Mouse (Mus musculus) bone marrow macrophage, adult 2 months (primary cell): ENCODE results near the gene Adcy6. TPM values are rescaled to one million over a fixed set of nuclear protein-coding genes. Genes with fewer than 3 reads are reported as not detected.

Source experiments
- H3K27ac ChIP-seq: 2 replicates; pipeline ENCODE4 v1.5.1; 2012; ENCODE audit warnings: low read depth, low read length; ENCODE audit not compliant: insufficient read depth
- H3K4me1 ChIP-seq: 2 replicates; pipeline ENCODE4 v1.6.1; 2012; ENCODE audit warnings: low read length; ENCODE audit not compliant: control insufficient read depth, insufficient read depth
- H3K4me3 ChIP-seq: 2 replicates; pipeline ENCODE4 v1.5.1; 2012; ENCODE audit warnings: mild to moderate bottlenecking, low read length, moderate library complexity; ENCODE audit not compliant: insufficient read depth
- CTCF ChIP-seq: IDR thresholded peaks from 2 replicates; pipeline ENCODE4 v1.5.1; 2012; ENCODE audit warnings: low read depth, mild to moderate bottlenecking, low read length, moderate library complexity
- POLR2A ChIP-seq: IDR thresholded peaks from 2 replicates; pipeline ENCODE4 v1.6.1; 2012; ENCODE audit warnings: mild to moderate bottlenecking, low read depth, low read length, borderline replicate concordance
- polyA plus RNA-seq: library from polyadenylated mRNA; stranded (reverse); fragments of >200 nt; gene quantifications from 2 replicates; pipeline ENCODE4 v1.2.4, GENCODE M21; 2012; ENCODE audit not compliant: missing spikeins, insufficient read depth, insufficient read length

The Adcy6 gene
- 0.35 and 0.72 TPM in 2 replicates for polyA plus RNA-seq

DNA sequence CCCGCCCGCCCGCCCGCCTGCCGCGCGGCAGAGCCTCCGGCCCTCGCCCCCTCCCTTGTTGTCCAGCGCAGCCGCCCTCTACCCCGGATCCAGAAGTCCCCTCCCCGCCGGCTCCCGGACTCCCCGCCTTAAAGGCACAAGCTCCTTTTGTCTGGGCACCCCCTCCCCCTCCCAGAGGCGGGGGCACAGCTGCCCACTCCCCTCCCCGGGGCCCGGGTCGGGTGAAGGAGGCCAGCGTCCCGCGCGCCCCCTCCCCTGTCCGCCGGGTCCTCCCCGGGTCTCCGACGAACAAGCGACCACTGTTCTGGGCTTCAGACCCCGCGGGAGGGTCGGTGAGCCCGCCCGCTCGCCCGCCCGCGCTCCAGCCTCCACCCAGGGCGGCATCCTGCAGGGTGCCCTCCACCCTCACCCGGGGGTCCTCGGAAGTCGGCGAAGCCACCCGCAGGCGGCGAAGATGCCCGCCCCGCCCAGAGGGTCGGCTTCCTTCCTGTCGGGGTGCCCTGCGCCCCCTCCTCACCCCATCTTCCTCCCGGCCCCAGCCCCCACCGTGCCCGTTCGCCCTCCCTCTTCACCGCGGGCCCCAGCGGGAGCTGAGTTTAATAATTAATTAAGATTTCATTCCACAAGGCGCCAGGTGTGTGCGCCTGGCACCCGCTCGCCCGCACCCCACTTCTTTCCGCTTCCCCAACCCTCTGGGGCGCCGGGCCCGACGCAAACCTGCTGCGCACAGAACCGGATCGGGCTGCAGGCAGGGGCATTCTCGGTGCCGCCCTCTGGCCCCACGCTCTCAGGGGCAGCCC lies at the start of gene Adcy6:
TSS of gene Adcy6 (minus strand) at position 746 of the 800 bp plus-strand sequence.
- no peak for TF ChIP-seq POLR2A
- TF ChIP-seq CTCF = no peak
- H3K27ac ChIP-seq = no peak within 1 kb of the TSS
- peak within 1 kb of the TSS; percentile 21; the same call in 1 of the 2 replicates for H3K4me3 ChIP-seq
- H3K4me1 ChIP-seq = no peaks in the 10 kb centered on the region

DNA sequence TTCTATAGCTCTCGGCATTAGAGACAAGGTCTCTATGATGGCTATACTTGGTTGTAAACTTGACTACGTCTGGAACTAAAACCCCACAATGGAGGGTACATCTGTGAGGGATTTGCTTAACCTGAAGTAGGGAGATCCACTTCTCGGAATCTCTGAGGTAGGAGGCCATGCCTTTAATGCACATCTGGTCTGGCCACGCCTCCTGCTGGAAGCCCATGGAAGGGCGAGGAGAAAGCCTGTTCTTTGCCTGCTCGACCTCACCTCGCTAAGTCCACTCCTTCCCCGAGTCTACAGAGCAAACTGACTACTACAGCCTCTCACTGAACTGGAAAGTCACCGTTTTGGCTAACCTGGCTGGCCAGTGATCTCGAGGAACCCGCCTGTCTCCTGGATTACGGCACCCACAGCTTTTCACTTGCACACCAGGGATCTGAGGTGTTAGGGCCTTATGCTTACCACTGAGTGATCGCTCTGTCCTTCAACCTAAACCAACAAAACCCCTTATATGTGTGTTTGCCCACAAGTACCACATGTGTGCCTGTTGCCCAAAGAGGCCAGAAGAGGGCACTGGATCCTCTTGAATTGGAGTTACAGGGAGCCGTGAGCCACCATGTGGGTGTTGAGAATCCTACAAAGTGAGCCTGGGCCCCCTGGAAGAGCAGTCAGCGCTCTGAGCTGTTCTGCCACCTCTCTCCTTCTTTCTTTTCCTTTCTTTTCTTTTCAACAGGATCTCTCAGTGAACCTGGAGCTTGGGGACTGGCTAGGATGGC lies 47.3 kb upstream of the Adcy6 start:
- Histone ChIP-seq H3K4me1 (peaks cover 5% of the 10 kb centered on the region), H3K27ac (no peak overlapping the region), H3K4me3 (no peak overlapping the region)
- TF ChIP-seq POLR2A (no peak), CTCF (no peak)

DNA sequence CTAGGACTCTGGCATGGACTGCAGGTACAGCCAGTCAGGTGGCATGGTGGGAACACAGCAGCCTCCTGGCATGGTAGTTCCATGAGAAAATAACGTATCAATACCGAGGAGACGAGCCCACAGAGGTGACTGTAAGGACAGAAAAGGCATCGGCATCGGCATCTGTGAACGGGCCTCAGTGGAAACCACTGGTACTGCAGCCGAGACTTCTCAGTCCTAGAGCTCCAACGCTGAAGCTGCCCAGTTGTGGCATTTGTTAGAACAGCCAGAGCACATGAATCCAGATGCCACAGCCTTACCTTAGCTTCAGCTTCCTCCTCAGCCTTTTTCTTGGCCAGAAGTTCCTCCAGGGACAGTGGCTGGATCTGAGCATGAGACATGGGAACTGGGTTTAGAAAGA lies 42.3 kb upstream of the Adcy6 start:
- no peak overlapping the region for H3K27ac ChIP-seq
- H3K4me1 ChIP-seq = no peaks in the 10 kb centered on the region
- TF ChIP-seq POLR2A = no peak
- H3K4me3 ChIP-seq = no peak overlapping the region

DNA sequence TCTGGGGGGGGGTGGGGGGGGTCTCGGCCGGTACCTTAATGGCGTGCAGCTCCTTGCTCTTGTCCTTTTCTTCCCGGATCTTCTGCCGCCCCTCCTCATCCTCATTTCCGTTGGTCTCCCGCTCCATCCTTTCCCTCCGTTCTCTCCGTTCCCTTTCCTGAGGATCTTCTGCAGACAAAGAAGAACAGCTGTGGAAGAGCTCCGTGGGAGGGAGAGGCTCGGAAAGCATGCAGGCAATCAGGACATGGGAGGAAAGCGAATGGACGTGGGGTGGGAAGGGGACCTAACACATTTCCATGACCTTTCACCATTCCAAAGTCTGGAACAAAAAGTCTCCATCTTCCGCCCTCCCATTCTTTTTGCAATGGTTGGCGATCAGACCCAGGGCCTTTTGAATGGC lies 41.6 kb upstream of the Adcy6 start:
- TF ChIP-seq POLR2A = no peak
- no peak for TF ChIP-seq CTCF
- H3K4me3 ChIP-seq = no peak overlapping the region
- no peaks in the 10 kb centered on the region for H3K4me1 ChIP-seq
- no peak overlapping the region for H3K27ac ChIP-seq

DNA sequence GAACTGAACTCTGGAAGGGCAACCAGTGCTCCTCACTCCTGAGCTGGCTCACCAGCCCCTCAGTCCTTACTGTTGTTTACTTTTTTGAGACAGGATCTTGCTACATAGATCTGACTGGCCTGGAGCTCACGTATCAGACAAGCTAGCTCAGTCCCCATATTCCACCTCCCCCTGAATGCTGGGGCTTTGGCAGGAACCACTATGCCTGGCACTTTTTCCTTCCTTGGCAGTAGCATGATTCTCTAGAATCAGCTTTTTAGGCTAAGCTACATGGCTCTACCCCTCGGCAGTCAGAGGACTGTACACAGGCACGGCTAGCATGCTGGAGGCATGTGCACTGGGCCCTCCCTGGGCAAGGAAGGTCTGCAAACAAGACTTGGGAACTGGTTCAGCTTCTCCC lies 38.2 kb upstream of the Adcy6 start:
- no peaks in the 10 kb centered on the region for H3K4me1 ChIP-seq
- no peak overlapping the region for H3K4me3 ChIP-seq
- TF ChIP-seq POLR2A = no peak
- TF ChIP-seq CTCF = no peak
- H3K27ac ChIP-seq = no peak overlapping the region

DNA sequence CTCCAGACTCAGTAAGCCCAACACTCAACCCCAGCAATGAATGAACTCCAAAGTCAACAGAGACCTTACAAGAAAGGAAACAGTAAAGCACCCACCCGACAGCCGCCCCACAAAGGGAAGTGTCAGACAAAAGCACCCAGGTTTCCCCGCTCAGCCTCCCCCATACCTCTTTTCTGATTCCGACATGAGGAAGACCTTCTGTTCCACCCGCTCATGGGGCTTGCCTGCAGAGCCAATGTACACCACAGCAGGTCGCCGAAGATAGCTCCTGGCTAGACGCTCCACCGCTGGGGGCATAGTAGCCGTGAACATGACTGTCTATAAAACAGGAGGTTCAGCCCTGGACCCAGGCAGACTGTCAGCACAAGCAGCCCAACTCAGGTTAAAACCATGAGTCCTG lies 37.4 kb upstream of the Adcy6 start:
- Histone ChIP-seq H3K4me1 (no peaks in the 10 kb centered on the region), H3K27ac (no peak overlapping the region), H3K4me3 (no peak overlapping the region)
- TF ChIP-seq CTCF (no peak), POLR2A (no peak)

DNA sequence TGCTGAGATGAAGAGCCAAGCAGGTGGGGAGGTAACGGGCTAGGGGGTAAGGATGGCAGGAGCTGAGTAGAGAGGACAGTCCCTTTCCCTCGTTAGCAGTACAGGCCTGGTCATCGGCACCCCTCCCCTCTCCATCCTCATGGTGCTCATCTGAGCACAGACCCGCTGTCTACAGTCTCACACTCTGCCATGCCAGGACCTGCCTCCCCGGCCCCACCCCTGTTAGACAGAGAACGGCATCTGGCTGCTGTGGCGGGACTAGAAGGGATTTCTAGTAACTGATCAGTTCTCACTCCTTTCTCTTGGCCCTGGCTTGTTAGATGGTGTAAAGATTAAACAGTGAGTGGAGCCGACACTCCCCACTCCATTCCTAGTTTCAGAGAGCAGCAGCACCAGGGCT lies 36.9 kb upstream of the Adcy6 start:
- TF ChIP-seq POLR2A (no peak), CTCF (no peak)
- no peak overlapping the region for H3K4me3 ChIP-seq
- H3K27ac ChIP-seq = no peak overlapping the region
- no peaks in the 10 kb centered on the region for H3K4me1 ChIP-seq

DNA sequence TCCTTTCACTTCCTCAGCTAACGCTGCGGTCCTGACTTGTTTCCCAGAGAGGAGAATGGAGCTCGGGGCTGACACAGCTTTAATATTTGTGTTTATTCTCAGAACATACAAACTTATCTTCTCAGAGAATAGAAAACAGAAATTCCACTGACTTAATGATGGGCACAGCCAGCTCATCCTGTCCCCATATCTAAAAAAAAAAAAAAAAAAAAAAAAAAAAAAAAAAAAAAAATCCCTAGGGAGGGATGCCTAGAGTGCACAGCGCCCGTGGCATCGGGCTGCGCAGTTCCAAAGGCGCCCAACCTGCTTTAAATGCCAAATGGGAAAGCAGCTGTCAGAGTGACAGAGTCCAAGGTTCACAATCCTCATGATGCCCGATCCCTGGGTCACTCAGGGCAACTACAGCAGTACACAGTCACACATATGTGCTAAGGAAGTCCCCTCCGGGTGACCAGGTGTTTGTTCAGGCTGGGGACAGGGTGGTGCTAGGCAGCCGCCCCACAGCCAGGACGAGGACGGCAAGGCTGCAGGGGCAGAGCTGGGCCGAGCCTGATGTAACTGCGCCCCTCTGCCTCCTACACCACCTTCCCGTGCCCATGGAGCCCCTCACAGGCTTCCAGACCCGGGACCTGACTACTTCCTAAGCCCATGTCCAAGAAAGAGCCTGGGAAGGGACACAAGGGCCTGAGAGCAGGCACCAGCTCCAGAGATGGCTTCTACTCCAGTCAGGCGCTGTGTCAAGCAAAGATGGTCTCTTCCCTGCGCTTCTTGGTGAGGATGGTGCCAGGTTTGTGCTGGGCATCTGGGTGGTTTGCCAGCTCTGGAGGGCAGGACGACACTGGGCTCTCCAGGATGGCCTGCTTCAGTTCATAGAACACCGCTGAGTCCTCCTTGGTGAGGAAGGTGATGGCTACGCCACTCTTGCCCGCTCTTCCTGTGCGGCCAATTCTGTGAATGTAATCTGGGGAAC lies 35.5 kb upstream of the Adcy6 start:
- TF ChIP-seq POLR2A = no peak
- TF ChIP-seq CTCF = no peak
- Histone ChIP-seq H3K4me1 (no peaks in the 10 kb centered on the region), H3K4me3 (no peak overlapping the region), H3K27ac (no peak overlapping the region)

DNA sequence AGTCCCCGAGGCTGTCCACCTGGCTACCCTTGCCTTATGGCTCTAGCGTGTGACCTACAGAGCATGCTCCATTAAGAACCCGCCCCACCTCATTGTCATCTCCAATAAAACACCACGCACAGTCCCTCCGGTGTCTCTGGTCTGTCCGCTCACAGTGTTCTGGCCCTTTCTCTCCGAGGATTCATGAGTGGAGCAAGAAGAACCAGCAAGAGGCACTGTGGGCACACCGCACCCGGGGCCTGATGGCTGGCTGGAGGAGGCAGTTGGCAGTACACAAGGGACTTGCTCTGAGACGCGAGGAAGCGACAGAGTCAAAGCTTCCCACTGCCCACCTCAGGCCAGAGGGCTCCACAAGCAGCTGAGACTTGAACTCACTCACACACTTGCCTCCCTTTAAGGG lies 34.5 kb upstream of the Adcy6 start:
- no peak overlapping the region for H3K27ac ChIP-seq
- no peaks in the 10 kb centered on the region for H3K4me1 ChIP-seq
- TF ChIP-seq POLR2A (no peak), CTCF (no peak)
- H3K4me3 ChIP-seq = no peak overlapping the region
